Mouse (Mus musculus) liver, postnatal 0 days (tissue): ENCODE results near the gene Gfi1. TPM values are rescaled to one million over a fixed set of nuclear protein-coding genes. Genes with fewer than 3 reads are reported as not detected.
A peak's percentile ranks its signal among the peaks of the same experiment; 100 is the strongest.

Experiments
- ATAC-seq: fragments of 200-750 bp; cut with Nextera tagmentation; 2 replicates; pipeline ENCODE4 v1.8.0; 2017; ENCODE audit warnings: mild to moderate bottlenecking, moderate library complexity
- DNase-seq: peaks from one replicate; pipeline ENCODE4 v3.0.0-alpha.2; 2016
- H3K27ac ChIP-seq: fragments of 300-500 bp; sonication (generic); 2 replicates; pipeline ENCODE4 v1.5.1; 2014; ENCODE audit warnings: antibody characterized with exemption, moderate library complexity, mild to moderate bottlenecking, low read depth
- H3K27me3 ChIP-seq: fragments of 300-500 bp; sonication (generic); 2 replicates; pipeline ENCODE4 v1.6.1; 2014; ENCODE audit warnings: low read length, control low read depth, mixed read lengths; ENCODE audit not compliant: insufficient read depth
- H3K36me3 ChIP-seq: fragments of 300-500 bp; sonication (generic); replicated peaks from 2 replicates; pipeline ENCODE4 v1.6.1; 2014; ENCODE audit warnings: mild to moderate bottlenecking, control low read depth, low read length, moderate library complexity, mixed read lengths; ENCODE audit not compliant: insufficient read depth
- H3K4me1 ChIP-seq: fragments of 300-500 bp; sonication (generic); 2 replicates; pipeline ENCODE4 v1.6.1; 2014; ENCODE audit warnings: antibody characterized with exemption, mild to moderate bottlenecking, control low read depth; ENCODE audit not compliant: insufficient read depth
- H3K4me2 ChIP-seq: fragments of 300-500 bp; sonication (generic); 2 replicates; pipeline ENCODE4 v1.6.1; 2014; ENCODE audit warnings: low read depth, mild to moderate bottlenecking, low read length, moderate library complexity, mixed read lengths
- H3K4me3 ChIP-seq: fragments of 300-500 bp; sonication (generic); 2 replicates; pipeline ENCODE4 v1.5.1; 2014; ENCODE audit warnings: low read depth, low read length
- H3K9ac ChIP-seq: fragments of 300-500 bp; sonication (generic); replicated peaks from 2 replicates; pipeline ENCODE4 v1.6.1; 2014; ENCODE audit warnings: mild to moderate bottlenecking, moderate library complexity
- H3K9me3 ChIP-seq: fragments of 300-500 bp; sonication (generic); 2 replicates; pipeline ENCODE4 v1.6.1; 2016; ENCODE audit warnings: mild to moderate bottlenecking, control low read depth, low read length, mixed read lengths
- CTCF ChIP-seq: sonication (generic); IDR thresholded peaks from 2 replicates; pipeline ENCODE4 v1.5.1; 2016; ENCODE audit warnings: antibody characterized with exemption, low read depth
- EP300 ChIP-seq: IDR thresholded peaks from 2 replicates; pipeline ENCODE4 v1.6.1; 2016; ENCODE audit warnings: antibody characterized with exemption, low read depth, mild to moderate bottlenecking
- WGBS: fragments of 180-500 bp; shearing (Covaris S2); extraction: QIAGEN DNeasy Blood & Tissue Kit; methylation state at CpG from one replicate; pipeline ENCODE4 v1.1.7; 2014; ENCODE audit not compliant: insufficient replicate concordance; 5-methylcytosine and 5-hydroxymethylcytosine counted together
- polyA plus RNA-seq: library from polyadenylated mRNA; unstranded; fragments of >200 nt; fragmentation: Nextera tagmentation; extraction: Ambion mirVana; gene quantifications from 2 replicates; pipeline ENCODE4 v1.2.1, GENCODE M21; 2015

Gfi1 gene
- polyA plus RNA-seq, 1 experiment from 2014 or later, result 1.4 TPM

GRCm38 (mm10) chr5:107720511-107720910 lies 5.3 kb downstream of the Gfi1 start:
- Histone ChIP-seq H3K4me3 (no peak overlapping the region), H3K27me3 (peaks cover 81% of the 10 kb centered on the region), H3K9ac (no peak overlapping the region), H3K4me2 (no peak overlapping the region), H3K27ac (no peak overlapping the region), H3K36me3 (no peaks in the 10 kb centered on the region; the same call in 1 of the 2 replicates), H3K4me1 (peaks cover 35% of the 10 kb centered on the region), H3K9me3 (no peaks in the 10 kb centered on the region)
- TF ChIP-seq CTCF (no peak), EP300 (no peak)
- DNase-seq, result no peak
- ATAC-seq, result no peak
- WGBS, result 55% methylated on average over 5 of the region's 5 CpGs

GRCm38 (mm10) chr5:107719786-107720185 lies 6.0 kb downstream of the Gfi1 start:
- WGBS, result 44% methylated on average over 1 of the region's 1 CpGs
- Histone ChIP-seq H3K4me2 (no peak overlapping the region), H3K4me3 (no peak overlapping the region), H3K9ac (no peak overlapping the region), H3K27ac (no peak overlapping the region), H3K9me3 (no peaks in the 10 kb centered on the region), H3K27me3 (peaks cover 74% of the 10 kb centered on the region), H3K36me3 (no peaks in the 10 kb centered on the region; the same call in 1 of the 2 replicates), H3K4me1 (peaks cover 29% of the 10 kb centered on the region)
- TF ChIP-seq CTCF, result no peak
- no peak for TF ChIP-seq EP300
- no peak for ATAC-seq
- no peak for DNase-seq

- Histone ChIP-seq H3K36me3 (no peaks in the 10 kb centered on the region; the same call in 1 of the 2 replicates), H3K4me1 (peaks cover 25% of the 10 kb centered on the region), H3K4me2 (no peak overlapping the region), H3K27me3 (peaks cover 68% of the 10 kb centered on the region), H3K27ac (no peak overlapping the region), H3K9me3 (no peaks in the 10 kb centered on the region), H3K9ac (no peak overlapping the region), H3K4me3 (no peak overlapping the region)
- ATAC-seq, result no peak
- 18% methylated on average over 3 of the region's 3 CpGs for WGBS
- TF ChIP-seq CTCF (no peak), EP300 (no peak)
- no peak for DNase-seq
Observed at GRCm38 (mm10) chr5:107719209-107719608, 6.6 kb downstream of the Gfi1 start.

- ATAC-seq, result peak; percentile 56
- TF ChIP-seq EP300 (no peak), CTCF (no peak)
- Histone ChIP-seq H3K27ac (peak overlapping the region; percentile 57), H3K27me3 (peaks cover 58% of the 10 kb centered on the region), H3K4me2 (no peak overlapping the region), H3K36me3 (no peaks in the 10 kb centered on the region; the same call in 1 of the 2 replicates), H3K4me1 (peaks cover 13% of the 10 kb centered on the region), H3K4me3 (no peak overlapping the region), H3K9ac (no peak overlapping the region), H3K9me3 (no peaks in the 10 kb centered on the region)
- WGBS, result 19% methylated on average over 11 of the region's 11 CpGs
- peak; percentile 37 for DNase-seq
Observed at GRCm38 (mm10) chr5:107717871-107718361, 7.9 kb downstream of the Gfi1 start.

GRCm38 (mm10) chr5:107711689-107712088 lies 14.1 kb downstream of the Gfi1 start:
- 8% methylated on average over 2 of the region's 2 CpGs for WGBS
- ATAC-seq (no peak), DNase-seq (no peak)
- H3K4me3 ChIP-seq, result no peak overlapping the region
- 0 out of 2 replicates have a peak, but pooled peaks cover 6% of the 10 kb centered on the region for H3K27me3 ChIP-seq
- H3K4me1 ChIP-seq, result 0 out of 2 replicates have a peak, but pooled peaks cover 2% of the 10 kb centered on the region
- no peak for TF ChIP-seq CTCF
- no peak for TF ChIP-seq EP300
- H3K36me3 ChIP-seq, result no peaks in the 10 kb centered on the region
- H3K9me3 ChIP-seq, result no peaks in the 10 kb centered on the region
- H3K9ac ChIP-seq, result no peak overlapping the region
- no peak overlapping the region for H3K27ac ChIP-seq
- H3K4me2 ChIP-seq, result no peak overlapping the region

GRCm38 (mm10) chr5:107708124-107708797 lies 17.6 kb downstream of the Gfi1 start:
- Histone ChIP-seq H3K27ac (no peak overlapping the region), H3K4me2 (no peak overlapping the region), H3K9me3 (no peaks in the 10 kb centered on the region), H3K9ac (no peak overlapping the region), H3K27me3 (0 out of 2 replicates have a peak, but pooled peaks cover 2% of the 10 kb centered on the region), H3K4me3 (no peak overlapping the region), H3K36me3 (no peaks in the 10 kb centered on the region), H3K4me1 (peaks cover 5% of the 10 kb centered on the region; the same call in 1 of the 2 replicates)
- TF ChIP-seq EP300 (no peak), CTCF (no peak)
- DNase-seq (no peak), ATAC-seq (no peak)
- WGBS, result 37% methylated on average over 8 of the region's 8 CpGs
